Mouse (Mus musculus) embryonic facial prominence, embryonic 15.5 days (tissue): Measurements from ENCODE around the gene Cp. TPM values are rescaled to one million over a fixed set of nuclear protein-coding genes. Genes with fewer than 3 reads are reported as not detected.

Experiments used
- ATAC-seq: fragments of 200-750 bp; cut with Nextera tagmentation; 2 replicates; pipeline ENCODE4 v1.8.0; 2017; ENCODE audit warnings: low read depth, moderate TSS enrichment; ENCODE audit not compliant: insufficient number of reproducible peaks, low FRiP score, low TSS enrichment
- H3K27ac ChIP-seq: fragments of 300-500 bp; sonication (generic); replicated peaks from 2 replicates; pipeline ENCODE4 v1.5.1; 2015; ENCODE audit warnings: mild to moderate bottlenecking, inconsistent platforms
- H3K27me3 ChIP-seq: fragments of 300-500 bp; sonication (generic); 2 replicates; pipeline ENCODE4 v1.6.1; 2015; ENCODE audit warnings: inconsistent platforms
- H3K36me3 ChIP-seq: fragments of 300-500 bp; sonication (generic); 2 replicates; pipeline ENCODE4 v1.6.1; 2015; ENCODE audit warnings: mild to moderate bottlenecking, inconsistent platforms
- H3K4me1 ChIP-seq: fragments of 300-500 bp; sonication (generic); 2 replicates; pipeline ENCODE4 v1.6.1; 2015; ENCODE audit warnings: inconsistent platforms
- H3K4me2 ChIP-seq: fragments of 300-500 bp; sonication (generic); replicated peaks from 2 replicates; pipeline ENCODE4 v1.6.1; 2015; ENCODE audit warnings: mild to moderate bottlenecking, inconsistent platforms
- H3K4me3 ChIP-seq: fragments of 300-500 bp; sonication (generic); replicated peaks from 2 replicates; pipeline ENCODE4 v1.5.1; 2015; ENCODE audit warnings: mild to moderate bottlenecking, inconsistent platforms
- H3K9ac ChIP-seq: fragments of 300-500 bp; sonication (generic); 2 replicates; pipeline ENCODE4 v1.6.1; 2015; ENCODE audit warnings: inconsistent platforms
- H3K9me3 ChIP-seq: fragments of 300-500 bp; sonication (generic); replicated peaks from 2 replicates; pipeline ENCODE4 v1.6.1; 2016; ENCODE audit warnings: inconsistent platforms
- WGBS: fragments of 180-500 bp; shearing (Covaris S2); methylation state at CpG from one replicate; pipeline ENCODE4 v1.1.7; 2015; 5-methylcytosine and 5-hydroxymethylcytosine counted together
- polyA plus RNA-seq: library from polyadenylated mRNA; unstranded; fragments of >200 nt; fragmentation: Nextera tagmentation; extraction: Ambion mirVana; gene quantifications from 2 replicates; pipeline ENCODE4 v1.2.1, GENCODE M21; 2015

The Cp gene
- polyA plus RNA-seq, 1 experiment from 2014 or later, result 4.7 TPM

- H3K36me3 ChIP-seq, result no peaks in the 10 kb centered on the region
- no peak for ATAC-seq
- H3K9me3 ChIP-seq, result no peaks in the 10 kb centered on the region
- WGBS, result 88% methylated on average over 5 of the region's 5 CpGs
- no peak overlapping the region for H3K9ac ChIP-seq
- H3K4me1 ChIP-seq, result no peaks in the 10 kb centered on the region
- H3K4me3 ChIP-seq, result no peak overlapping the region
- no peaks in the 10 kb centered on the region for H3K27me3 ChIP-seq
- H3K4me2 ChIP-seq, result no peak overlapping the region
- H3K27ac ChIP-seq, result no peak overlapping the region
Observed at GRCm38 (mm10) chr3:19965239-19965638, 8.4 kb downstream of the Cp start.

- ATAC-seq, result no peak
- Histone ChIP-seq H3K27ac (no peak overlapping the region), H3K4me3 (no peak overlapping the region), H3K36me3 (no peaks in the 10 kb centered on the region), H3K27me3 (no peaks in the 10 kb centered on the region), H3K4me1 (no peaks in the 10 kb centered on the region), H3K4me2 (no peak overlapping the region), H3K9me3 (no peaks in the 10 kb centered on the region), H3K9ac (no peak overlapping the region)
- 89% methylated on average over 4 of the region's 4 CpGs for WGBS
Observed at GRCm38 (mm10) chr3:19966072-19966471, 9.2 kb downstream of the Cp start.

GRCm38 (mm10) chr3:19978474-19978873 is 21.6 kb downstream of the Cp start:
- H3K4me1 ChIP-seq, result no peaks in the 10 kb centered on the region
- no peak overlapping the region for H3K27ac ChIP-seq
- no peak for ATAC-seq

GRCm38 (mm10) chr3:19981156-19981555 is 24.3 kb downstream of the Cp start:
- no peaks in the 10 kb centered on the region for H3K4me1 ChIP-seq
- WGBS, result 51% methylated on average over 2 of the region's 2 CpGs
- H3K4me2 ChIP-seq, result no peak overlapping the region
- H3K27ac ChIP-seq, result no peak overlapping the region
- no peak overlapping the region for H3K4me3 ChIP-seq
- H3K9me3 ChIP-seq, result no peaks in the 10 kb centered on the region
- H3K9ac ChIP-seq, result no peak overlapping the region
- ATAC-seq, result no peak
- H3K27me3 ChIP-seq, result no peaks in the 10 kb centered on the region
- H3K36me3 ChIP-seq, result no peaks in the 10 kb centered on the region

More at GRCm38 (mm10) chr3:19978474-19978873, 21.6 kb downstream of the Cp start:
- no peak overlapping the region for H3K9ac ChIP-seq
- no peaks in the 10 kb centered on the region for H3K27me3 ChIP-seq
- H3K4me2 ChIP-seq, result no peak overlapping the region
- no peaks in the 10 kb centered on the region for H3K9me3 ChIP-seq
- 20% methylated on average over 4 of the region's 4 CpGs for WGBS
- H3K4me3 ChIP-seq, result no peak overlapping the region
- H3K36me3 ChIP-seq, result no peaks in the 10 kb centered on the region

- Histone ChIP-seq H3K9ac (no peak overlapping the region), H3K27me3 (no peaks in the 10 kb centered on the region), H3K4me3 (no peak overlapping the region), H3K36me3 (no peaks in the 10 kb centered on the region), H3K9me3 (no peaks in the 10 kb centered on the region), H3K4me1 (no peaks in the 10 kb centered on the region), H3K4me2 (no peak overlapping the region), H3K27ac (no peak overlapping the region)
- ATAC-seq, result no peak
Observed at GRCm38 (mm10) chr3:19982846-19983245, 26.0 kb downstream of the Cp start.

GRCm38 (mm10) chr3:19986123-19986522 is 29.3 kb downstream of the Cp start:
- Histone ChIP-seq H3K27ac (no peak overlapping the region), H3K36me3 (no peaks in the 10 kb centered on the region), H3K4me1 (no peaks in the 10 kb centered on the region), H3K9me3 (no peaks in the 10 kb centered on the region), H3K9ac (no peak overlapping the region), H3K27me3 (no peaks in the 10 kb centered on the region), H3K4me2 (no peak overlapping the region), H3K4me3 (no peak overlapping the region)
- WGBS, result 19% methylated on average over 3 of the region's 3 CpGs
- no peak for ATAC-seq

GRCm38 (mm10) chr3:19990031-19990430 is 33.2 kb downstream of the Cp start:
- WGBS, result 76% methylated on average over 3 of the region's 3 CpGs
- Histone ChIP-seq H3K4me3 (no peak overlapping the region), H3K27me3 (no peaks in the 10 kb centered on the region), H3K4me1 (no peaks in the 10 kb centered on the region), H3K27ac (no peak overlapping the region), H3K9me3 (no peaks in the 10 kb centered on the region), H3K9ac (no peak overlapping the region), H3K36me3 (no peaks in the 10 kb centered on the region), H3K4me2 (no peak overlapping the region)
- ATAC-seq, result no peak

GRCm38 (mm10) chr3:19992388-19992787 is 35.5 kb downstream of the Cp start:
- H3K4me2 ChIP-seq, result no peak overlapping the region
- H3K27ac ChIP-seq, result no peak overlapping the region
- no peak overlapping the region for H3K4me3 ChIP-seq
- H3K9ac ChIP-seq, result no peak overlapping the region
- H3K4me1 ChIP-seq, result no peaks in the 10 kb centered on the region
- no peaks in the 10 kb centered on the region for H3K27me3 ChIP-seq
- no peak for ATAC-seq
- WGBS, result 80% methylated on average over 4 of the region's 4 CpGs
- no peaks in the 10 kb centered on the region for H3K9me3 ChIP-seq
- H3K36me3 ChIP-seq, result 0 out of 2 replicates have a peak, but pooled peaks cover 3% of the 10 kb centered on the region

- WGBS, result 94% methylated on average over 2 of the region's 2 CpGs
Observed at GRCm38 (mm10) chr3:19999551-19999950, 42.7 kb downstream of the Cp start.

GRCm38 (mm10) chr3:20000806-20001205 is 44.0 kb downstream of the Cp start:
- Histone ChIP-seq H3K4me1 (no peaks in the 10 kb centered on the region), H3K9ac (no peak overlapping the region), H3K4me3 (no peak overlapping the region), H3K27ac (no peak overlapping the region), H3K4me2 (no peak overlapping the region), H3K36me3 (0 out of 2 replicates have a peak, but pooled peaks cover 13% of the 10 kb centered on the region), H3K27me3 (no peaks in the 10 kb centered on the region), H3K9me3 (no peaks in the 10 kb centered on the region)
- WGBS, result 73% methylated on average over 4 of the region's 4 CpGs
- no peak for ATAC-seq

More at GRCm38 (mm10) chr3:19999551-19999950, 42.7 kb downstream of the Cp start:
- 0 out of 2 replicates have a peak, but pooled peaks cover 13% of the 10 kb centered on the region for H3K36me3 ChIP-seq
- no peak overlapping the region for H3K9ac ChIP-seq
- H3K9me3 ChIP-seq, result no peaks in the 10 kb centered on the region
- no peaks in the 10 kb centered on the region for H3K4me1 ChIP-seq
- no peak overlapping the region for H3K27ac ChIP-seq
- no peak overlapping the region for H3K4me2 ChIP-seq
- H3K4me3 ChIP-seq, result no peak overlapping the region
- H3K27me3 ChIP-seq, result no peaks in the 10 kb centered on the region
- no peak for ATAC-seq

GRCm38 (mm10) chr3:20002786-20003185 is 45.9 kb downstream of the Cp start:
- no peak overlapping the region for H3K4me3 ChIP-seq
- WGBS, result 79% methylated on average over 5 of the region's 5 CpGs

GRCm38 (mm10) chr3:20004422-20004821 is 47.6 kb downstream of the Cp start:
- Histone ChIP-seq H3K9ac (no peak overlapping the region), H3K4me2 (no peak overlapping the region), H3K36me3 (0 out of 2 replicates have a peak, but pooled peaks cover 10% of the 10 kb centered on the region), H3K27me3 (no peaks in the 10 kb centered on the region), H3K9me3 (no peaks in the 10 kb centered on the region), H3K4me3 (no peak overlapping the region), H3K4me1 (no peaks in the 10 kb centered on the region), H3K27ac (no peak overlapping the region)
- ATAC-seq, result no peak
- WGBS, result 80% methylated on average over 8 of the region's 8 CpGs

More at GRCm38 (mm10) chr3:20002786-20003185, 45.9 kb downstream of the Cp start:
- Histone ChIP-seq H3K27me3 (no peaks in the 10 kb centered on the region), H3K27ac (no peak overlapping the region), H3K9ac (no peak overlapping the region), H3K9me3 (no peaks in the 10 kb centered on the region), H3K36me3 (0 out of 2 replicates have a peak, but pooled peaks cover 10% of the 10 kb centered on the region), H3K4me1 (no peaks in the 10 kb centered on the region), H3K4me2 (no peak overlapping the region)
- no peak for ATAC-seq
